Mouse (Mus musculus) embryonic fibroblast, embryonic 13.5 days (primary cell): ENCODE data around the gene Znfx1.

Source experiments
- CTCF ChIP-seq: IDR thresholded peaks from 2 replicates; pipeline ENCODE4 v1.5.1; 2011; ENCODE audit warnings: mild to moderate bottlenecking, control low read depth, low read length, moderate library complexity, borderline replicate concordance; ENCODE audit not compliant: insufficient read depth
- POLR2A ChIP-seq: IDR thresholded peaks from 2 replicates; pipeline ENCODE4 v1.6.1; 2011; ENCODE audit warnings: low read depth, mild to moderate bottlenecking, control low read depth, low read length, moderate library complexity

DNA sequence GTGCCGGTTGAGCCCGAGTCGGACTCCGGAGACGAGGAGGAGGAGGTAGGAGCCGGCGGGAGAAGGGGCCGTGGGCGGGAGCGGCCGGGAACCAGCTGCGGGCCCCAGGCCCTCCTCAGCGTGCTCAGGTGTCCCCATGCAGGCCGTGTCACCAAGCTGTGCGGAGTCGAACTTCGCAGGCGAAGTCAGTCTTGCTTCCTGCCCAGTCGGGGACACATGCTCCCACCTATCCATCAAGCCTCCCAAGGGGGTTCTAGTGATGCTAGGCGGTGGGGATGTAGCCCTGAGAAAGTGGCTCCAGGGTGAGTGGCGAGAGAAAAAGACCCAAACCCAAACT lies 47.5 kb downstream of the Znfx1 start:
- TF ChIP-seq CTCF (no peak), POLR2A (no peak)
